Mouse (Mus musculus): ENCODE measurements around the gene Acr. TPM values are rescaled to one million over a fixed set of nuclear protein-coding genes. Genes with fewer than 3 reads are reported as not detected.

Acr gene
- polyA plus RNA-seq, 1 experiment from 2014 or later: not detected

DNA sequence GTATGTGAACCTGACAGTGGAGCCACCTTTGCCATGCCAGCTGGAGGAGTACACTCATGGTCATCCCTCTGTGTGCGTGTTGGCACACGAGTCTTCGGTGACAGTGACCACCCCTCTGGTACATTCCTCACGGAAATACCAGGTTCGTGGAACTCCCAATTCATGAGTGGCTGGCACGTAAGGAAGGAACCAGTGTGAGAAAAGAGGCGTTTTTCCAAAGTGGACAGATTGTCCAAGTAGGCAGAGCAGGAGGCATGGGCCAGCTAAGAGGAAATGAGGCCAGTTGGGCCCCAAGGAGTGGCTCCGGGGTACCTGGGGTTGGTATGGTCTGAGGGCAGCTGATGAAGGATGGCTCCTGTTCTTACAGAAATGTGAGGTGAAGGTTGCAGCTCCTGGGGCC is 42.7 kb upstream of the Acr start:
- H3K27me3 ChIP-seq (ENCODE audit: insufficient read depth, low read length): peaks cover 19% of the 10 kb centered on the region
- no peaks in the 10 kb centered on the region for H3K4me1 ChIP-seq (ENCODE audit: insufficient read depth)
- no peaks in the 10 kb centered on the region for H3K9me3 ChIP-seq (ENCODE audit: low read length)
- ATAC-seq (no peak), DNase-seq (no peak)
- 81% methylated on average over 8 of the region's 8 CpGs for WGBS (ENCODE audit: insufficient replicate concordance)
- TF ChIP-seq EP300 (IDR thresholded peaks at IDR 0.05; ENCODE audit: low read depth): no peak
- no peak for TF ChIP-seq CTCF (IDR thresholded peaks at IDR 0.05; ENCODE audit: low read depth)
- H3K27ac ChIP-seq (ENCODE audit: low read depth): no peak overlapping the region
- H3K9ac ChIP-seq (replicated peaks): no peak overlapping the region
- no peak overlapping the region for H3K4me2 ChIP-seq (ENCODE audit: low read depth, low read length)
- no peak overlapping the region for H3K4me3 ChIP-seq (ENCODE audit: low read depth, low read length)
- H3K36me3 ChIP-seq (replicated peaks; ENCODE audit: insufficient read depth, low read length): no peaks in the 10 kb centered on the region

DNA sequence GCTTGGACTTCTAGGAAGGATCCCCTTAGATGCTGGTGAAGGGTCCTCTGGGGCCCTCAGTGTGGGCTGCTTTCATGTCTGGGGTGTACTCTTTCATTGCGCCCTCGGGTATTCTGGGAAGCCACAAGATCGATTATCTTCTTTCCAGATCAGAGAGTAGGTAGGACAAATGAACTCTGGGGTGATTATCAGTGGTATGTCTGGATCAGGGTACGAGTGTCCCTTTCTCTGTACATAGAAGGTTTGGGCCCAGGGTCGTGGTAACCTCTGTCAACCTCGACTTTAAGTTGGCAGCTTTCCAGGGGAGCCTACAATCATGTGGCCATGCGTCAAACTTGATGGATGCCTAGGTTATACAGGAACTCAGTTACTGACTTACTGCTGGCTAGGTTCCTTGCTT is 42.2 kb upstream of the Acr start:
- DNase-seq (no peak), ATAC-seq (no peak)
- no peak overlapping the region for H3K9ac ChIP-seq (replicated peaks)
- TF ChIP-seq CTCF (IDR thresholded peaks at IDR 0.05; ENCODE audit: low read depth) (no peak), EP300 (IDR thresholded peaks at IDR 0.05; ENCODE audit: low read depth) (no peak)
- no peaks in the 10 kb centered on the region for H3K4me1 ChIP-seq (ENCODE audit: insufficient read depth)
- no peaks in the 10 kb centered on the region for H3K9me3 ChIP-seq (ENCODE audit: low read length)
- 52% methylated on average over 7 of the region's 7 CpGs for WGBS (ENCODE audit: insufficient replicate concordance)
- H3K27ac ChIP-seq (ENCODE audit: low read depth): no peak overlapping the region
- no peak overlapping the region for H3K4me2 ChIP-seq (ENCODE audit: low read depth, low read length)
- no peak overlapping the region for H3K4me3 ChIP-seq (ENCODE audit: low read depth, low read length)
- no peaks in the 10 kb centered on the region for H3K36me3 ChIP-seq (replicated peaks; ENCODE audit: insufficient read depth, low read length)
- H3K27me3 ChIP-seq (ENCODE audit: insufficient read depth, low read length): peaks cover 19% of the 10 kb centered on the region

DNA sequence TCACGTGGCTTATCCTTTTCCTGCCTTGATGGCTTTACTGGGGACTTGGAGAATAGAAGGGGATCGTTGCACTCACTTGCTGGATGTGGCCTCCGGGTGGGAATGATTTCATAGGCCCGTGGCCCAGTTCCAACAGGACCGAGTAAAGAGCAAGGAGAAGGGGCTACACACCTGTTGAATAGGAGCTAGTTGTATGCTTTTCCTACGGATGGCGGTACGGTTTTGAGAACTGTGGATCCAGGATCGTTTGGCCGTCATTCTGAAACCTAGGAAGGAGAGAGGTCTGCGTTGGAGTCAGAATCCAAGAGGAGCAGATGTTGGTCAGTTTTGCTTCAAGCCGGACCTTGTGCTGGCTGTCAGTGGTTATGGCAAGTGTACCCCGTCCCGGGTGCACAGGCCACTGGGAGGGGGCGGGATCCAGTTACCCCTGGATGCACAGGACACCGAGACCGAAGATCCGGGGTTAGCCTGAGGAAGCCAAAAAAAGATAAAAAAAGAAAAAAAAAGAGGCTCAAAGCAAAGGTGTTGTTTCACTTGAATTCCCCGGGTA is 41.3 kb upstream of the Acr start:
- Histone ChIP-seq H3K27ac (ENCODE audit: low read depth) (no peak overlapping the region), H3K36me3 (replicated peaks; ENCODE audit: insufficient read depth, low read length) (no peaks in the 10 kb centered on the region), H3K4me3 (ENCODE audit: low read depth, low read length) (no peak overlapping the region), H3K4me2 (ENCODE audit: low read depth, low read length) (no peak overlapping the region), H3K27me3 (ENCODE audit: insufficient read depth, low read length) (peaks cover 19% of the 10 kb centered on the region), H3K4me1 (ENCODE audit: insufficient read depth) (no peaks in the 10 kb centered on the region), H3K9ac (replicated peaks) (no peak overlapping the region), H3K9me3 (ENCODE audit: low read length) (no peaks in the 10 kb centered on the region)
- ATAC-seq (no peak), DNase-seq (no peak)
- TF ChIP-seq EP300 (IDR thresholded peaks at IDR 0.05; ENCODE audit: low read depth): no peak
- no peak for TF ChIP-seq CTCF (IDR thresholded peaks at IDR 0.05; ENCODE audit: low read depth)
- WGBS (ENCODE audit: insufficient replicate concordance): 87% methylated on average over 19 of the region's 19 CpGs

DNA sequence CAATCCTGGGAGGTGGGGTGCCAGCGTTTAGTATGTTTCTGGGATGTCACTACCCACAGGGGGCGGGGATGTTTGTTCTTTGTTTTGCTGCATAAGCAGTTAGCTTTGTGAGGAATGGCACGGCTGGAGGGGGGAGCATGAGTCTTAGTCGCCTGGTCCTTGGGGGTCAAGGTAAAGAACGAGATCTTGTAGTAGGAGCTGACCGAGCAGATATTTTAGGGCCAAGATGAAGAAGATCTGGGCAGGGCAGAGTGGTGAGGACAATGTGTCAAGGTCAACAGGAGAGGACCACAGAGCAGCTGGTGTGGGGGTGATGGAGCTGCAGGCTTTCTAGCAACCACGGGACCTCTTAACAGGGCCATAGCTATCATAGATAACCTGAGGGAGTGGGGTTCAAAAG is 40.7 kb upstream of the Acr start:
- Histone ChIP-seq H3K27me3 (ENCODE audit: insufficient read depth, low read length) (peaks cover 19% of the 10 kb centered on the region), H3K4me2 (ENCODE audit: low read depth, low read length) (no peak overlapping the region), H3K9me3 (ENCODE audit: low read length) (no peaks in the 10 kb centered on the region), H3K4me1 (ENCODE audit: insufficient read depth) (no peaks in the 10 kb centered on the region), H3K27ac (ENCODE audit: low read depth) (no peak overlapping the region), H3K9ac (replicated peaks) (no peak overlapping the region), H3K36me3 (replicated peaks; ENCODE audit: insufficient read depth, low read length) (no peaks in the 10 kb centered on the region), H3K4me3 (ENCODE audit: low read depth, low read length) (no peak overlapping the region)
- no peak for TF ChIP-seq CTCF (IDR thresholded peaks at IDR 0.05; ENCODE audit: low read depth)
- TF ChIP-seq EP300 (IDR thresholded peaks at IDR 0.05; ENCODE audit: low read depth): no peak
- DNase-seq: no peak
- no peak for ATAC-seq
- WGBS (ENCODE audit: insufficient replicate concordance): 77% methylated on average over 7 of the region's 7 CpGs

DNA sequence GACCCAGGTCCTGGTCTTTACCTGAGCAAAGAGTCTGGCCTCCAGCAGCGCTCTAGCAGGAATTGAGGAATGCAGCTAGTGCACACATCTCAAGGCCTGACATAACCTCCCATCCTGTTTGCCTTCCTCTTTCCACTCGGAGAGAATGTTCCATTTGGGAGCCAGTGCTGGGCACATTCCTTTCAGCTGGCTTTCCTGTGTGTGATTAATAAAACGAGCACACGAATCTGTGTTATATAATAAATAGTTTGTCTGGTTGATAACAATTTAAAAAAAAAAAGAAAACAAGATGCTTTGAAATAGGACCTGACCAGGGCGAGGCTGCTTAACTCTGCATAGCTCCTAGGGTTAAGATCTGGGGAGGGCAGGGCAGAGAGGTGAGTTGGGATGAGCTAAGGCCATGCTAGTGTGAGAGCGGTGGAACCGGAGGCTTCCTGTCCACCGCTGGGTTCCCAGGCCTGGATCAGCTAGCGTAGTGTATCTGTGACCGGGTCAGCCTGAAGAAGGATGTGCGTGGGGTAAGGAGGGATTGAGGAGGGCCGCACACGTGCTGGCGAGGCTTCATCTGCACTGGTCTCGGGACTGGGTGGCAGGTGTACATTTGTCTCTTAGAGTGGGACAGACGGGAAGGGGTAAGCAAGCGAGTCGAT is 39.8 kb upstream of the Acr start:
- TF ChIP-seq CTCF (IDR thresholded peaks at IDR 0.05; ENCODE audit: low read depth) (no peak), EP300 (IDR thresholded peaks at IDR 0.05; ENCODE audit: low read depth) (no peak)
- ATAC-seq (no peak), DNase-seq (no peak)
- H3K4me1 ChIP-seq (ENCODE audit: insufficient read depth): no peaks in the 10 kb centered on the region
- no peak overlapping the region for H3K9ac ChIP-seq (replicated peaks)
- H3K9me3 ChIP-seq (ENCODE audit: low read length): no peaks in the 10 kb centered on the region
- peaks cover 10% of the 10 kb centered on the region for H3K27me3 ChIP-seq (ENCODE audit: insufficient read depth, low read length)
- no peak overlapping the region for H3K4me3 ChIP-seq (ENCODE audit: low read depth, low read length)
- H3K27ac ChIP-seq (ENCODE audit: low read depth): no peak overlapping the region
- WGBS (ENCODE audit: insufficient replicate concordance): 83% methylated on average over 18 of the region's 18 CpGs
- H3K4me2 ChIP-seq (ENCODE audit: low read depth, low read length): no peak overlapping the region
- no peaks in the 10 kb centered on the region for H3K36me3 ChIP-seq (replicated peaks; ENCODE audit: insufficient read depth, low read length)

DNA sequence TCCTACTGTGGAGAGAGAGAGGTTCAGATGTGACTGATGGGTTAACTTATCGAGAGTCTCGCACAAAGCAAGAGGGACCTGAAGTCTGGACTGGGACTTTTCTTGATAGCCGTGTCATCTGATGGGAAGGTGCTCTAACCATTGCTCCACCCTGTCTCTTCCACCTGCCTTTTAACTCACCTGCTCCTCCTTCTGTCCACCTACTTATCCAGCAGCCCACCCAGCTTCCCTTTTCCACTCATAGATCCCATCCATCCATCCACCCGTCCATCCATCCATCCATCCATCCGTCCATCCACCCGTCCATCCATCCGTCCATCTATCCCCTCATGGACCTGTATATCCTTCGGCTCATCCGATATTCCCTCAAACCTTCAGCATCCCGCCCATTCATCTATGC is 39.2 kb upstream of the Acr start:
- no peaks in the 10 kb centered on the region for H3K4me1 ChIP-seq (ENCODE audit: insufficient read depth)
- H3K9me3 ChIP-seq (ENCODE audit: low read length): no peaks in the 10 kb centered on the region
- H3K9ac ChIP-seq (replicated peaks): no peak overlapping the region
- DNase-seq (no peak), ATAC-seq (no peak)
- H3K27ac ChIP-seq (ENCODE audit: low read depth): no peak overlapping the region
- H3K4me2 ChIP-seq (ENCODE audit: low read depth, low read length): no peak overlapping the region
- no peaks in the 10 kb centered on the region for H3K36me3 ChIP-seq (replicated peaks; ENCODE audit: insufficient read depth, low read length)
- 90% methylated on average over 10 of the region's 10 CpGs for WGBS (ENCODE audit: insufficient replicate concordance)
- TF ChIP-seq EP300 (IDR thresholded peaks at IDR 0.05; ENCODE audit: low read depth) (no peak), CTCF (IDR thresholded peaks at IDR 0.05; ENCODE audit: low read depth) (no peak)
- peaks cover 9% of the 10 kb centered on the region; the same call in 1 of the 2 replicates for H3K27me3 ChIP-seq (ENCODE audit: insufficient read depth, low read length)
- H3K4me3 ChIP-seq (ENCODE audit: low read depth, low read length): no peak overlapping the region
